In the genomic region with DNA sequence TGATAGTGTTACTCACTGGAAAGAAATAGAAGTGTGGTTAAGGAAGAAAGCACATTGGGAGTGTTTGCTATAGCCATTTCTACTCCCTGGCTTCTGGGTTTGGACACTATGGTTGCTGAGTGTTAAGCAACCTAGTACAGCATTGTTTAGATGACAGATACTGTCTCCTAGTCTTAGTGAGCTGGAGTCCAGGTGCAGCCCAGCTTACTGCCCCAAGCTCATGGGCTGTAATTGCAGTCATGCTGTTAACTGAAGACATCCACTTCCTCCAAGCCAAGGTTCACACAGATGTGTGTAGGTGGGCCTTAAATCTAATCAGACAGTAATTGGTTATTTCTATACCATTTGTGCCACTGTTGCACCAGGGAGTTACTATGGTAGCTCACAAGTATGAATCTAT, we compare ENCODE assay signal across 19 mouse cellular contexts. TPM values are rescaled to one million over a fixed set of nuclear protein-coding genes. Genes with fewer than 3 reads are reported as not detected.
A peak's percentile ranks its signal among the peaks of the same experiment; 100 is the strongest.
DNase-seq lines count a peak whose midpoint lies in the region; ATAC-seq and TF ChIP-seq lines count a peak whose summit lies in the region.
"Had no signal": no experiment of that assay in that cellular context is flagged by ENCODE, and none has a peak within 500 bp of the region (broad histone marks: within the 10 kb centered on the region; RNA-seq: fewer than 3 reads in every experiment).

No protein-coding gene starts in this region.

- no peak for ATAC-seq in kidney, embryonic 16.5 days (ENCODE audit: low FRiP score, low TSS enrichment)
- no peak; the same call in 1 of the 2 replicates for ATAC-seq in liver, postnatal 0 days
- peak; percentile 67 for ATAC-seq in intestine, postnatal 0 days
- ATAC-seq: forebrain, embryonic 16.5 days had no signal

- DNase-seq in kidney, postnatal 25 days = no peak
- DNase-seq in liver, postnatal 0 days = no peak
- no peak for DNase-seq in liver
- no peak for DNase-seq in retina, embryonic 14.5 days (ENCODE audit: low spot score)
- DNase-seq: adrenal gland, adult 2 months; adrenal gland, postnatal 25 days; cerebellum, adult 2 months; cerebellum, postnatal 10 days; gastrocnemius, postnatal 10 days; heart, adult 2 months; heart, postnatal 14 days had no signal

- TF ChIP-seq EP300 in liver, postnatal 0 days (IDR thresholded peaks at IDR 0.05; ENCODE audit: low read depth) = no peak

- H3K27ac ChIP-seq in kidney, embryonic 16.5 days (ENCODE audit: low read length) = peak overlapping the region; percentile 27; the same call in 1 of the 2 replicates
- no peak overlapping the region for H3K27ac ChIP-seq in liver, postnatal 0 days (ENCODE audit: low read depth)
- H3K27ac ChIP-seq in intestine, postnatal 0 days (ENCODE audit: low read depth, low read length) = peak overlapping the region; percentile 62; the same call in 1 of the 2 replicates
- H3K27ac ChIP-seq: forebrain, embryonic 12.5 days; heart, adult 2 months; heart, embryonic 15.5 days; hindbrain, embryonic 10.5 days; hindbrain, embryonic 14.5 days had no signal

- H3K4me2 ChIP-seq in kidney, embryonic 16.5 days (replicated peaks; ENCODE audit: low read depth, low read length) = no peak overlapping the region
- H3K4me2 ChIP-seq in liver, postnatal 0 days (ENCODE audit: low read depth, low read length) = peak overlapping the region; percentile 15; the same call in 1 of the 2 replicates
- no peak overlapping the region for H3K4me2 ChIP-seq in intestine, postnatal 0 days (replicated peaks; ENCODE audit: low read depth)
- H3K4me2 ChIP-seq: forebrain, embryonic 12.5 days; heart, embryonic 11.5 days; heart, embryonic 15.5 days; hindbrain, embryonic 14.5 days had no signal

- peaks cover 34% of the 10 kb centered on the region for H3K4me1 ChIP-seq in kidney, embryonic 16.5 days (ENCODE audit: insufficient read depth, low read length)
- peaks cover 3% of the 10 kb centered on the region for H3K4me1 ChIP-seq in liver, postnatal 0 days (ENCODE audit: insufficient read depth)
- no peaks in the 10 kb centered on the region for H3K4me1 ChIP-seq in intestine, postnatal 0 days (replicated peaks; ENCODE audit: control insufficient read depth, insufficient read depth, low read length)

- no peak overlapping the region for H3K4me3 ChIP-seq in kidney, embryonic 16.5 days (ENCODE audit: low read length)
- H3K4me3 ChIP-seq in liver, postnatal 0 days (ENCODE audit: low read depth, low read length) = no peak overlapping the region
- no peak overlapping the region for H3K4me3 ChIP-seq in intestine, postnatal 0 days (ENCODE audit: low read depth, low read length)
- H3K4me3 ChIP-seq: forebrain, embryonic 12.5 days; heart, adult 2 months; heart, embryonic 15.5 days; hindbrain, embryonic 10.5 days had no signal

- peaks cover 11% of the 10 kb centered on the region; the same call in 1 of the 2 replicates for H3K36me3 ChIP-seq in kidney, embryonic 16.5 days (ENCODE audit: insufficient read depth, low read length)
- peaks cover 9% of the 10 kb centered on the region; the same call in 1 of the 2 replicates for H3K36me3 ChIP-seq in liver, postnatal 0 days (replicated peaks; ENCODE audit: insufficient read depth, low read length)
- peaks cover 6% of the 10 kb centered on the region; the same call in 1 of the 2 replicates for H3K36me3 ChIP-seq in intestine, postnatal 0 days (ENCODE audit: control insufficient read depth, insufficient read depth)

- no peaks in the 10 kb centered on the region for H3K27me3 ChIP-seq in kidney, embryonic 16.5 days (ENCODE audit: insufficient read depth, low read length)
- no peaks in the 10 kb centered on the region for H3K27me3 ChIP-seq in liver, postnatal 0 days (ENCODE audit: insufficient read depth, low read length)
- no peaks in the 10 kb centered on the region for H3K27me3 ChIP-seq in intestine, postnatal 0 days (replicated peaks; ENCODE audit: control insufficient read depth, insufficient read depth, low read length)
- H3K27me3 ChIP-seq: forebrain, embryonic 12.5 days; heart, embryonic 15.5 days had no signal

- H3K9ac ChIP-seq in kidney, embryonic 16.5 days (replicated peaks; ENCODE audit: low read length) = no peak overlapping the region
- H3K9ac ChIP-seq in liver, postnatal 0 days (replicated peaks) = no peak overlapping the region
- H3K9ac ChIP-seq in intestine, postnatal 0 days (ENCODE audit: low read depth, low read length) = no peak overlapping the region
- H3K9ac ChIP-seq: forebrain, embryonic 12.5 days; heart, embryonic 15.5 days; hindbrain, embryonic 14.5 days had no signal

- no peak for TF ChIP-seq CTCF in liver, postnatal 0 days (IDR thresholded peaks at IDR 0.05; ENCODE audit: low read depth)
- TF ChIP-seq CTCF in intestine, postnatal 0 days (IDR thresholded peaks at IDR 0.05; ENCODE audit: low read depth) = no peak

- H3K9me3 ChIP-seq in kidney, embryonic 16.5 days (ENCODE audit: low read length) = no peaks in the 10 kb centered on the region
- H3K9me3 ChIP-seq in liver, postnatal 0 days (ENCODE audit: low read length) = no peaks in the 10 kb centered on the region
- no peaks in the 10 kb centered on the region for H3K9me3 ChIP-seq in intestine, postnatal 0 days (ENCODE audit: control insufficient read depth)
- H3K9me3 ChIP-seq: forebrain, embryonic 12.5 days; heart, embryonic 15.5 days; hindbrain, embryonic 10.5 days had no signal

RNA-seq across cellular contexts. Expression of a gene that starts 17.8 kb away (rescaled TPM):
- 669 and 753 TPM in 2 replicates for polyA plus RNA-seq in kidney, embryonic 16.5 days (2015; fragmentation: Nextera tagmentation; extraction: Ambion mirVana)
- 68.2 and 78.3 TPM in 2 replicates for polyA plus RNA-seq in liver, postnatal 0 days (2015; fragmentation: Nextera tagmentation; extraction: Ambion mirVana)
- 571 and 641 TPM in 2 replicates for polyA plus RNA-seq in intestine, postnatal 0 days (2015; fragmentation: Nextera tagmentation; extraction: Ambion mirVana)

RNA-seq across cellular contexts. Expression of a gene that starts 38.0 kb away (rescaled TPM):
- 21.0 and 22.1 TPM in 2 replicates for polyA plus RNA-seq in kidney, embryonic 16.5 days (2015; fragmentation: Nextera tagmentation; extraction: Ambion mirVana)
- 4.5 and 5.1 TPM in 2 replicates for polyA plus RNA-seq in liver, postnatal 0 days (2015; fragmentation: Nextera tagmentation; extraction: Ambion mirVana)
- polyA plus RNA-seq in intestine, postnatal 0 days (2015; fragmentation: Nextera tagmentation; extraction: Ambion mirVana) = 5.0 and 5.2 TPM in 2 replicates
